8 mouse cellular contexts compared by ENCODE assay signal in genomic region chr10:108524306-108525029, GRCm38 (mm10).
A peak's percentile ranks its signal among the peaks of the same experiment; 100 is the strongest.
DNase-seq lines count a peak whose midpoint lies in the region; ATAC-seq and TF ChIP-seq lines count a peak whose summit lies in the region.

No protein-coding gene starts in this region.

- DNase-seq in kidney, adult 9 months: peak; percentile 48
- no peak for DNase-seq in kidney, adult 18-20 months
- no peak for DNase-seq in Patski (ENCODE audit: low read depth, low spot score)
- no peak for DNase-seq in forebrain, embryonic 11.5 days (ENCODE audit: low spot score)
- DNase-seq in urinary bladder, adult 2 months (ENCODE audit: low spot score): no peak
- no peak for DNase-seq in frontal cortex, postnatal 36 days (ENCODE audit: low spot score in 2 of 2)
- no peak for DNase-seq in ovary, adult 18-20 months (ENCODE audit: low spot score)

- H3K27ac ChIP-seq in forebrain, embryonic 11.5 days (ENCODE audit: low read depth, low read length): no peak overlapping the region
- peak overlapping the region; percentile 31 for H3K27ac ChIP-seq in midbrain, embryonic 12.5 days (replicated peaks)

- POLR2A ChIA-PET in Patski (lab: Charles Lee): no interaction called here

- 38% methylated on average over 6 of the region's 6 CpGs for WGBS in forebrain, embryonic 11.5 days
- 40% methylated on average over 6 of the region's 6 CpGs for WGBS in midbrain, embryonic 12.5 days

- no peaks in the 10 kb centered on the region for H3K9me3 ChIP-seq in forebrain, embryonic 11.5 days (ENCODE audit: control insufficient read depth, low read length)
- no peaks in the 10 kb centered on the region for H3K9me3 ChIP-seq in midbrain, embryonic 12.5 days

- H3K4me3 ChIP-seq in forebrain, embryonic 11.5 days (ENCODE audit: low read depth, low read length): no peak overlapping the region
- no peak overlapping the region for H3K4me3 ChIP-seq in midbrain, embryonic 12.5 days

- peak; percentile 80 for ATAC-seq in Patski
- ATAC-seq in forebrain, embryonic 11.5 days (replicated peaks; ENCODE audit: low FRiP score): peak; percentile 63
- ATAC-seq in midbrain, embryonic 12.5 days (ENCODE audit: low FRiP score, low read depth): peak; percentile 93

- no peak overlapping the region for H3K9ac ChIP-seq in forebrain, embryonic 11.5 days (ENCODE audit: low read length)
- no peak overlapping the region for H3K9ac ChIP-seq in midbrain, embryonic 12.5 days (replicated peaks)

- H3K4me1 ChIP-seq in forebrain, embryonic 11.5 days (replicated peaks; ENCODE audit: control insufficient read depth, insufficient read depth, low read length): no peaks in the 10 kb centered on the region
- peaks cover 11% of the 10 kb centered on the region for H3K4me1 ChIP-seq in midbrain, embryonic 12.5 days

- no peaks in the 10 kb centered on the region for H3K27me3 ChIP-seq in Patski
- H3K27me3 ChIP-seq in forebrain, embryonic 11.5 days (ENCODE audit: control insufficient read depth, insufficient read depth, low read length): no peaks in the 10 kb centered on the region
- H3K27me3 ChIP-seq in midbrain, embryonic 12.5 days: no peaks in the 10 kb centered on the region

- in situ Hi-C loops in Patski (cut with MboI; ENCODE audit: low pct_unique_long_range_greater_than_20kb): loop anchor here (5.0 kb wide), 1 partner anchor 62 kb away; no protein-coding TSS in a partner anchor

- no peaks in the 10 kb centered on the region for H3K36me3 ChIP-seq in forebrain, embryonic 11.5 days (ENCODE audit: control insufficient read depth, insufficient read depth, low read length)
- H3K36me3 ChIP-seq in midbrain, embryonic 12.5 days: no peaks in the 10 kb centered on the region

- TF ChIP-seq CTCF in Patski (IDR thresholded peaks at IDR 0.05): peak; percentile 61

- CTCF ChIA-PET in Patski (lab: Charles Lee): no interaction called here

- no peak overlapping the region for H3K4me2 ChIP-seq in forebrain, embryonic 11.5 days (ENCODE audit: low read depth, low read length, severe bottlenecking)
- H3K4me2 ChIP-seq in midbrain, embryonic 12.5 days (replicated peaks): no peak overlapping the region
